Mouse (Mus musculus): ENCODE measurements at regions not wholly inside any gene's neighbourhood (a gene's known extent, or its start where the extent isn't known, plus 50 kb on each side); places are given as distances from the start of the nearest gene placed in this dataset.

DNA sequence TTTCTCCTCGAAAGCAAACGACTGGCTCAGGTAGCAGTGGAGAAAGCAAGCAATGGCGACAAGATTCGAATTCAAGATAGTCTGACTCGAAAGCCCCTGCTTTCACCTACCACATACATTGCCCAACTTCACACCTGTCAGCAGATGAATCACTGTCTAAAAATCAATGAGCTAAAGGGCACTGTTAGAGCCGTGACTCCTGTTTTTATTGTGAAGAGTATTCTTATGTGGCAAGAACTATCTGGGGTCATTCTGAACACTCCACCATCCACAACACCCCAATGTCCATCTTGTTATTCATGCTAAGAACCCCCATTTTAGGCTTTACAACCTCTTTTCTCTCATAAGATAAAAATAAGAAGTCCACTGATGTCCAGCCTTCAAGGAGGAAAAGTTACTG is 144.1 kb downstream of the Barhl2 start:
- Histone ChIP-seq H3K4me2 (no peak overlapping the region), H3K36me3 (no peaks in the 10 kb centered on the region), H3K27me3 (no peaks in the 10 kb centered on the region), H3K27ac (replicated peaks) (no peak overlapping the region), H3K4me3 (no peak overlapping the region), H3K4me1 (replicated peaks) (no peaks in the 10 kb centered on the region), H3K9ac (no peak overlapping the region), H3K9me3 (no peaks in the 10 kb centered on the region)
- ATAC-seq (ENCODE audit: low FRiP score, low read depth) = no peak
- 83% methylated on average over 6 of the region's 6 CpGs for WGBS

DNA sequence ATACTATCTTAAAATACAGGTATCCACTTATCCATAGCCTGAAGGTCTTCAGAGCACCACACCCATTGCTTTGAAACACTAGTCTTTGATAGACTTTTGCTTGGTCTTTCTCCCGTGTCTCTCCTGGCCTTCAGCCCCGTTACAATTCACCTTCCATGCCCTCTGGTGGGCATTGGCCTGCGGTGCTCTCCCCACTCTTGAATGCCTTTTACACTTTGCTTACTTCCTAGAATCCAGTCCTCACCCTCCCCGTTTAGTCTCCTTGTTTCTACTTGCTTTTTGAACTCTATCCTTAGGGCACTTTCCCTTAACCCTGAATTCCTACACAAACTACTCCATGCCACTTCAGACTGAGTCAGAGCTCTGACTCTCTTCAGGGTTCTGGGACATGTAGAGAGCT is 156.6 kb downstream of the Barhl2 start:
- H3K4me3 ChIP-seq = no peak overlapping the region
- no peaks in the 10 kb centered on the region for H3K36me3 ChIP-seq
- no peaks in the 10 kb centered on the region for H3K27me3 ChIP-seq
- no peaks in the 10 kb centered on the region for H3K4me1 ChIP-seq (replicated peaks)
- no peak for ATAC-seq (ENCODE audit: low FRiP score, low read depth)
- 56% methylated on average over 4 of the region's 4 CpGs for WGBS
- no peaks in the 10 kb centered on the region for H3K9me3 ChIP-seq
- H3K9ac ChIP-seq = no peak overlapping the region
- no peak overlapping the region for H3K27ac ChIP-seq (replicated peaks)
- H3K4me2 ChIP-seq = no peak overlapping the region

DNA sequence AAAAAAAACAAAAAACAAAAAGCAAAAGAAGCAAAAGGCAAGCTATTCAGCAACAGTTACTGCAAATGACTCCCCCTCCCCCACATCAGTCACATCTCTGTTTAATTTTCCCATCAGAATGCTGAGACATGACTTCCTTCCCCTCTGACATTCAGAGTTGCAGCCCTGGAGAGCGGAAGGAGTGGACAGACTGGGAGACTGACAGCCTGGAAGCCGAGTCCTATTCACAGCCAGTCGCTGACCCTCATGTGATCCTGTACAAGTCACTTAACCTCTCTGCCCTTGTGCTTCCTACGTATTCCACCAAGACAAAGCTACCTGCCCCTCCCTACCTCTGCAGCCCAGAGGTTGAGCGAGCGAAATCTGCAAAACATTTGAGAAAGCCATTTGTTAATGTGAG is 161.2 kb downstream of the Barhl2 start:
- Histone ChIP-seq H3K9ac (no peak overlapping the region), H3K27me3 (no peaks in the 10 kb centered on the region), H3K4me3 (no peak overlapping the region), H3K36me3 (no peaks in the 10 kb centered on the region), H3K27ac (replicated peaks) (no peak overlapping the region), H3K9me3 (no peaks in the 10 kb centered on the region), H3K4me1 (replicated peaks) (peaks cover 4% of the 10 kb centered on the region; the same call in 1 of the 2 replicates), H3K4me2 (no peak overlapping the region)
- 17% methylated on average over 6 of the region's 6 CpGs for WGBS
- no peak for ATAC-seq (ENCODE audit: low FRiP score, low read depth)

DNA sequence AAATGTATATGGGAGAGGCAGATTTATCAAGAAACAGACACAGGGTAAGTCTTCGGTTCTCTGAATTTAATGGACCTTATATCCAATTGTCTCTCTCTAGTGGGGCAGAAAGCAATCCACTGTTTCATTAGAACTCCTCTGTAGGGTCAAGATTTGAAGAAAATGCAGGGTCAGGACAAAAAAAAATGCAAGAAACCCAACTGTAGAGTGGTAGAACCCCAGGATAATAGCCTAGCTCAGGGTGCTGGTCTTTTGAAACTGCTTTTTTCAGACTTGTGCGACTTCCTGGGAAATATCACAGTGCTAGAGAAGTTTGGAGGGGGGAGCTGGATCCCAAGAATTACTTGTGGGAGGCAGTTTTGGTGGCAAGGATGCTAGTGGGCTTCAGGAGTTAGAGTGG is 162.0 kb downstream of the Barhl2 start:
- H3K4me1 ChIP-seq (replicated peaks) = peaks cover 4% of the 10 kb centered on the region; the same call in 1 of the 2 replicates
- no peak overlapping the region for H3K9ac ChIP-seq
- H3K4me2 ChIP-seq = no peak overlapping the region
- H3K36me3 ChIP-seq = no peaks in the 10 kb centered on the region
- ATAC-seq (ENCODE audit: low FRiP score, low read depth) = no peak
- H3K4me3 ChIP-seq = no peak overlapping the region
- H3K27ac ChIP-seq (replicated peaks) = no peak overlapping the region
- H3K9me3 ChIP-seq = no peaks in the 10 kb centered on the region
- H3K27me3 ChIP-seq = no peaks in the 10 kb centered on the region
- 13% methylated on average over 2 of the region's 2 CpGs for WGBS

DNA sequence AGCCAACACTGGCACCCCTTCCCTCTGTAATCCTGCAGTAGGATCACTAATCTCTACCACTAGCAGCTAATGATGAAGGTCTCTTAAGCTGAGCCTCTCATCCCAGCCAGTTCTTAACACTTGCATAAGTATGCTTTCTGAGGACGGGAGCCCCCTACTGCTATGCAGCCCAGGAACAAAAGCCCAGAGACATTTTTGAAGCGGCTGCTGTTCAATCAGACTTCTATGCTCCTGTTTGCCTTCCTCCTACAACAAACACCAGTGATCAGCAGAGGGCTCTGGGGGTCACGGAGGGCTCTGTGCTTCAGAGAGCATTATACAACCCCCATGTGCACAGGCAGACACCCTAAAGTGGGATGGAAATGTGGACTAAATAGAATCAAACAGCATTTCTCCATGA is 162.4 kb downstream of the Barhl2 start:
- Histone ChIP-seq H3K36me3 (no peaks in the 10 kb centered on the region), H3K27me3 (no peaks in the 10 kb centered on the region), H3K4me1 (replicated peaks) (peaks cover 4% of the 10 kb centered on the region; the same call in 1 of the 2 replicates), H3K9ac (no peak overlapping the region), H3K4me2 (no peak overlapping the region), H3K4me3 (no peak overlapping the region), H3K27ac (replicated peaks) (no peak overlapping the region), H3K9me3 (no peaks in the 10 kb centered on the region)
- ATAC-seq (ENCODE audit: low FRiP score, low read depth) = no peak
- 4% methylated on average over 3 of the region's 3 CpGs for WGBS

DNA sequence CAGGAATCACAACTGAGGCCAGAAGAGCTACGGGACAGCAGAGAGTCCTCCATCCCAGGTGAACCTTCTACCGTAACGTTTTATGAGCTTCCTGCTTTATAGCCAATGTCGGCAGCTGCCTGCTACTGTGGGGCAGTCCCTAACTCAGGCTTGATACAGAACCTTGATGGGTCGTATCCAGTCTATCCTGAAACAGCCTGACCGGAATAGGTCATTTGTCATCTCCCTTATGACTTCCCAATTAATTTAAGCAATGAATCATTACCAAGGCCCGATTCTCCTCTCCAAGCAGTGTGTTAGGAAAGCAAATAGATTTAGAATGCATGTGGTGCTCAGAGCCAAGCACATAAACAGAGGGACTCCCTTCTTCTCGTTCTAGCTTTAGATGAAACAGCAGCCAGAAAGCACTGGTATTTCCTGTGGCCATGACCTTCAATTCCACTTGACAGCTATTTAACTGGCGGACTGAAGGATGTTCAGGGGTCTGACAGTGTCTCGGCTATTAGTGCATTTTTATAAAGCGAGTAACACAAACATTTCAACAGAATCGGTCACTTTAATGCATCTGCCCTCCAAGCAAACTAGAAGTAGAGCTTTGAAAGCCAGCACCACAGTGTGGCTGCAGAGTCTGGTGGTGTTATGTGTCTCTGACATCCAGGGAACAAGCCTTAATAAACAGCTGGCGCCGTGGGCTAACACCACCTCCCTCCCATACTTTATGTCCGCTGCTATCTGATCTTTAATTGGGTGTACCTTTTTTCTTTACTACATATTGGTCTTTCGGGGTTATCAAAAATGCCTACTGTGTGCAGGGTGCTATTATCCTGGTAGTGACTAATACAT is 165.4 kb downstream of the Barhl2 start:
- Histone ChIP-seq H3K27me3 (no peaks in the 10 kb centered on the region), H3K9ac (no peak overlapping the region), H3K4me3 (no peak overlapping the region), H3K9me3 (no peaks in the 10 kb centered on the region), H3K36me3 (no peaks in the 10 kb centered on the region), H3K4me1 (replicated peaks) (peaks cover 4% of the 10 kb centered on the region; the same call in 1 of the 2 replicates), H3K27ac (replicated peaks) (no peak overlapping the region), H3K4me2 (no peak overlapping the region)
- no peak for ATAC-seq (ENCODE audit: low FRiP score, low read depth)
- 75% methylated on average over 16 of the region's 16 CpGs for WGBS

DNA sequence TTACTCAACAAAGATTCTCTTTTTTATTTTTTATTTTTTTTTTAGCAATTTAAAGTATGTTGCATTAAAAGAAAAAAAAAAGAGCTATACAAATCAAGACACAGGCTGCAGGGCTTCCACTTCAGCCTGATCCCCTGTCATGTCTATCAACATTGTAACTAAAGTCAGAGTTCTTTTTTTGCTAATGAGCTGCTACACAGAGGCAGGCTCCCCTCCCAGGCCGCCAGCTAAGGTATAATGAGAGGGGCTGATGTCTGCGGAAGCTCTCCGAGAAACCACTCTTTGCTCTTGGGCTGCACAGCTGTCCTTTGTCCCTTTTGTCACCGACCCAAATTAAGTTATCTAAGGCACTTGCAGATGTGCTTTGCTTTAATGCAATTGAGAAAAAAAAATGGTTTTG is 172.8 kb downstream of the Barhl2 start:
- no peak overlapping the region for H3K9ac ChIP-seq
- no peak overlapping the region for H3K27ac ChIP-seq (replicated peaks)
- ATAC-seq (ENCODE audit: low FRiP score, low read depth) = no peak
- no peak overlapping the region for H3K4me3 ChIP-seq
- no peaks in the 10 kb centered on the region for H3K9me3 ChIP-seq
- peaks cover 4% of the 10 kb centered on the region; the same call in 1 of the 2 replicates for H3K4me1 ChIP-seq (replicated peaks)
- H3K27me3 ChIP-seq = no peaks in the 10 kb centered on the region
- H3K4me2 ChIP-seq = no peak overlapping the region
- H3K36me3 ChIP-seq = no peaks in the 10 kb centered on the region
- 7% methylated on average over 4 of the region's 4 CpGs for WGBS

DNA sequence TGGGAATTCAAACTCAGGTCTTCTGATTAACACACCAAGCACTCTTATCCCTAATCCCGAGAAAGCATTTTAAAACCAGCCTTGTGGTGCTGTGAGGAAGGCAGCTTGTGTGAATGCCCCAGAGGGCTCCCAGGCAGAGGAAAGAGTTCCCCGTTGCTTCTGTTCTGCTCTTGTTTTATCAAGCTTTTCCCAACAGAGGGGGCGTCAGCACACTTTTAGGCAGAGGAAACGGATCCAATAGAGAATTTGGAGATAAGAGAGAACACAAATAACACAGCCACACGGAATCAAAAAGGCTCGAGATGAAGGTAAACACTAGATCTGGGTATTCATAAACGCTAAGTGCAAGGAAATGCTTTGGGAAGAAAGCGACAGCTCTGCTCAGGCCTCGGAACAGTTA is 173.2 kb downstream of the Barhl2 start:
- Histone ChIP-seq H3K4me1 (replicated peaks) (peaks cover 4% of the 10 kb centered on the region; the same call in 1 of the 2 replicates), H3K9me3 (no peaks in the 10 kb centered on the region), H3K27ac (replicated peaks) (no peak overlapping the region), H3K4me3 (no peak overlapping the region), H3K27me3 (no peaks in the 10 kb centered on the region), H3K36me3 (no peaks in the 10 kb centered on the region), H3K4me2 (no peak overlapping the region), H3K9ac (no peak overlapping the region)
- ATAC-seq (ENCODE audit: low FRiP score, low read depth) = no peak
- 27% methylated on average over 9 of the region's 9 CpGs for WGBS

DNA sequence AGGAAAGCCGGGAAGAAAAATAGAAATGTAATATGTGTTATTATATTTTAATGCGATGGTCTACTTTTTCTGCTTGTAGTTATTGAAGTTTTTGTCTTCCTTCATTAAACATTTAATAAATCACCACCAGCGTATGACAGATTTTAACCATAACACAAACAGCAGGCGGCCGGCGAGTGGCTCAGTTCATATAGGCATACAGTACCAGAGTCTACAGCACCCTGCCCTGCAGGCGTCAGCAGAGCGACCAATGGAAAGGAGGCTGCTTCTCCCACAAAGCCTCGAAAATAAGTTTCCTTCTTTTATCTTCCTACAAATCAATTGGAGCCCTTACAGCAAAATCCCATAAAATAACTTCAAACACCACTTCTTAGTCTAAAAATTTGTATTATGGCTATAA is 175.3 kb downstream of the Barhl2 start:
- no peak overlapping the region for H3K27ac ChIP-seq (replicated peaks)
- H3K4me3 ChIP-seq = no peak overlapping the region
- no peak overlapping the region for H3K9ac ChIP-seq
- ATAC-seq (ENCODE audit: low FRiP score, low read depth) = no peak
- H3K4me1 ChIP-seq (replicated peaks) = peaks cover 4% of the 10 kb centered on the region; the same call in 1 of the 2 replicates
- no peak overlapping the region for H3K4me2 ChIP-seq
- WGBS = 84% methylated on average over 9 of the region's 9 CpGs
- no peaks in the 10 kb centered on the region for H3K27me3 ChIP-seq
- H3K36me3 ChIP-seq = no peaks in the 10 kb centered on the region
- no peaks in the 10 kb centered on the region for H3K9me3 ChIP-seq

DNA sequence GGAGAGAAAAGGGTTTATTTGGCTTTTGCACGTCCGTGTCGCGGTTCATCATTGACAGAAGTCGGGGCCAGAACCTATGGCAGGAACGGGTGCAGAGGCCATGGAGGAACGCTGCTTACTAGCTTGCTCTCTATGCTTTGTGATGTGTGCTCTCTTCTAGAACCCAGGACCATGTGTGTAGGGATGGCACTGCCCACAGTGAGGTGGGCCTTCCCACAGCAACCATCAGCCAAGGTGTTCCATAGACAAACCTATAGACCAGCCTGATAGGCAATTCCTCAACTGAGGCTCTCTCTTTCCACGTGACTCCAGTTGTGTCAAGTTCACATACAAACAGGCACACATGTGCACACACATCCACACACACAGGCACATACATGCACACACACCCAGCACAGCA is 180.2 kb downstream of the Barhl2 start:
- H3K36me3 ChIP-seq = no peaks in the 10 kb centered on the region
- no peak for ATAC-seq (ENCODE audit: low FRiP score, low read depth)
- H3K27ac ChIP-seq (replicated peaks) = no peak overlapping the region
- no peaks in the 10 kb centered on the region for H3K9me3 ChIP-seq
- H3K4me3 ChIP-seq = no peak overlapping the region
- 0 out of 2 replicates have a peak, but pooled peaks cover 3% of the 10 kb centered on the region for H3K27me3 ChIP-seq
- H3K4me2 ChIP-seq = no peak overlapping the region
- 0 out of 2 replicates have a peak, but pooled peaks cover 2% of the 10 kb centered on the region for H3K4me1 ChIP-seq (replicated peaks)
- H3K9ac ChIP-seq = no peak overlapping the region
- 93% methylated on average over 8 of the region's 8 CpGs for WGBS

DNA sequence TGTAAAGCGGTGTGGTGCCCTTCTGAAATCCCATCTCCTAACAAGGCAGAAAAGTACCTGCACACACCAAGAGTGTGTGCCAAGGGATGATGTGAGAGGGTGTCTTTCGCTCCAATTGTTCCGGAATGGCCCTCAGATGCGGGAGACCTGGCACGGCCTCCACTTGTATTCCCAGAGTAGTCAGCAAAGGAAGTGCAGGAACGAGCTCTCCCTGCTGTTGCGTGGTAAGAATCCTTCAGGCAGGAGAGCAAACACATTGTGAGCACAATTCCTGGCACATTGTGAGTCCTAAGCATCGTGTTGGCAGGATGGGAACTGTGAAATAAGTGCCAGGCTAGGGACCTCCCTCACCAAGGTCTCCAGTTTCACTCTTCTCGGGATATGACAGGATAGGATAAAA is 180.7 kb downstream of the Barhl2 start:
- Histone ChIP-seq H3K4me3 (no peak overlapping the region), H3K36me3 (no peaks in the 10 kb centered on the region), H3K9me3 (no peaks in the 10 kb centered on the region), H3K4me1 (replicated peaks) (0 out of 2 replicates have a peak, but pooled peaks cover 2% of the 10 kb centered on the region), H3K27ac (replicated peaks) (no peak overlapping the region), H3K9ac (no peak overlapping the region), H3K27me3 (0 out of 2 replicates have a peak, but pooled peaks cover 3% of the 10 kb centered on the region), H3K4me2 (no peak overlapping the region)
- 73% methylated on average over 9 of the region's 9 CpGs for WGBS
- ATAC-seq (ENCODE audit: low FRiP score, low read depth) = no peak

DNA sequence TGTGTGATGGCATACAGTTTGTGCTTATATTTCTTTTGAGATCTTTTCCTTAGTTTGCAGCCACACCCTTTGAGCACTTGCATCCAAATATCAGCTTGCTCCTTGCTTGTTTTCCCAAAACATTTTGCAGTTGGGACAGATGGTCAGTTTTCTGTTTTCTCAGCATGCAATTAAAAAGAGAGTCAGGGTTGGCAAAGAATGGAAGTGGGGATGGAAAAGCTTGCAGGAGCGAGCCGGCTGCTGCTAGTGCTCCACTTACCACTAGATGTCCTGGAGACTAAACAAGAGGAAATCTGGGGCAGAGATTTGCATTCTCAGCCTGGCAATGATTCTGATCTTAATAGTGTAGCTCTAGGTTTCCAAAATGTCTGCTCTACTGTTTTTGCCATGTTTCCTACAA is 181.8 kb downstream of the Barhl2 start:
- Histone ChIP-seq H3K9me3 (no peaks in the 10 kb centered on the region), H3K9ac (no peak overlapping the region), H3K4me1 (replicated peaks) (0 out of 2 replicates have a peak, but pooled peaks cover 2% of the 10 kb centered on the region), H3K27ac (replicated peaks) (no peak overlapping the region), H3K4me3 (no peak overlapping the region), H3K27me3 (0 out of 2 replicates have a peak, but pooled peaks cover 3% of the 10 kb centered on the region), H3K36me3 (no peaks in the 10 kb centered on the region), H3K4me2 (no peak overlapping the region)
- WGBS = 11% methylated on average over 2 of the region's 2 CpGs
- ATAC-seq (ENCODE audit: low FRiP score, low read depth) = 0 out of 2 replicates have a peak, but pooled peaks have one; percentile 23

Measured in hindbrain, embryonic 15.5 days (tissue).